Mouse (Mus musculus) midbrain, embryonic 14.5 days (tissue): ENCODE measurements around the gene Gprc5c. TPM values are rescaled to one million over a fixed set of nuclear protein-coding genes. Genes with fewer than 3 reads are reported as not detected.

Experiments
- ATAC-seq: fragments of 200-750 bp; cut with Nextera tagmentation; 2 replicates; pipeline ENCODE4 v1.8.0; 2017; ENCODE audit warnings: moderate number of reproducible peaks, moderate library complexity; ENCODE audit not compliant: low FRiP score, low TSS enrichment
- DNase-seq: peaks from one replicate; pipeline ENCODE4 v3.0.0-alpha.2; 2015
- H3K27ac ChIP-seq: fragments of 300-500 bp; sonication (generic); replicated peaks from 2 replicates; pipeline ENCODE4 v1.5.1; 2014; ENCODE audit warnings: mild to moderate bottlenecking, low read depth, low read length, moderate library complexity
- H3K27me3 ChIP-seq: fragments of 300-500 bp; sonication (generic); 2 replicates; pipeline ENCODE4 v1.6.1; 2014; ENCODE audit warnings: low read length, control low read depth, mixed read lengths; ENCODE audit not compliant: control insufficient read depth, insufficient read depth
- H3K36me3 ChIP-seq: fragments of 300-500 bp; sonication (generic); 2 replicates; pipeline ENCODE4 v1.6.1; 2014; ENCODE audit warnings: low read length, control low read depth; ENCODE audit not compliant: control insufficient read depth, insufficient read depth
- H3K4me1 ChIP-seq: fragments of 300-500 bp; sonication (generic); 2 replicates; pipeline ENCODE4 v1.6.1; 2014; ENCODE audit warnings: mild to moderate bottlenecking, antibody characterized with exemption, low read length, control low read depth; ENCODE audit not compliant: control insufficient read depth, insufficient read depth
- H3K4me2 ChIP-seq: fragments of 300-500 bp; sonication (generic); 2 replicates; pipeline ENCODE4 v1.6.1; 2014; ENCODE audit warnings: mild to moderate bottlenecking, low read length, moderate library complexity
- H3K4me3 ChIP-seq: fragments of 300-500 bp; sonication (generic); replicated peaks from 2 replicates; pipeline ENCODE4 v1.5.1; 2014; ENCODE audit warnings: low read depth, low read length
- H3K9ac ChIP-seq: fragments of 300-500 bp; sonication (generic); replicated peaks from 2 replicates; pipeline ENCODE4 v1.6.1; 2014; ENCODE audit warnings: mild to moderate bottlenecking, low read length, moderate library complexity
- H3K9me3 ChIP-seq: fragments of 300-500 bp; sonication (generic); 2 replicates; pipeline ENCODE4 v1.6.1; 2016; ENCODE audit warnings: low read length, control low read depth, mixed read lengths; ENCODE audit not compliant: control insufficient read depth
- WGBS: fragments of 180-500 bp; shearing (Covaris S2); extraction: QIAGEN DNeasy Blood & Tissue Kit; methylation state at CpG from one replicate; pipeline ENCODE4 v1.1.7; 2014; 5-methylcytosine and 5-hydroxymethylcytosine counted together
- polyA plus RNA-seq: library from polyadenylated mRNA; unstranded; fragments of >200 nt; fragmentation: Nextera tagmentation; extraction: Ambion mirVana; gene quantifications from 2 replicates; pipeline ENCODE4 v1.2.1, GENCODE M21; 2014

Gprc5c gene
- polyA plus RNA-seq, 1 experiment from 2014 or later = 7.0 TPM

- Histone ChIP-seq H3K4me3 (no peak overlapping the region), H3K27ac (no peak overlapping the region), H3K4me1 (peaks cover 6% of the 10 kb centered on the region), H3K9me3 (no peaks in the 10 kb centered on the region), H3K9ac (no peak overlapping the region), H3K27me3 (no peaks in the 10 kb centered on the region), H3K36me3 (no peaks in the 10 kb centered on the region), H3K4me2 (no peak overlapping the region)
- DNase-seq = no peak
- 94% methylated on average over 1 of the region's 1 CpGs for whole genome bisulfite sequencing
- no peak for ATAC-seq
These were observed 18.8 kb downstream of the Gprc5c start for GRCm38 (mm10) chr11:114869787-114870186.

GRCm38 (mm10) chr11:114871540-114871939, 20.6 kb downstream of the Gprc5c start:
- H3K4me2 ChIP-seq = no peak overlapping the region
- peaks cover 6% of the 10 kb centered on the region for H3K4me1 ChIP-seq
- H3K4me3 ChIP-seq = no peak overlapping the region
- no peaks in the 10 kb centered on the region for H3K27me3 ChIP-seq
- no peaks in the 10 kb centered on the region for H3K36me3 ChIP-seq
- H3K9me3 ChIP-seq = no peaks in the 10 kb centered on the region
- no peak for ATAC-seq
- no peak overlapping the region for H3K27ac ChIP-seq
- DNase-seq = no peak
- WGBS = 88% methylated on average over 2 of the region's 2 CpGs
- no peak overlapping the region for H3K9ac ChIP-seq

GRCm38 (mm10) chr11:114873022-114873817, 22.3 kb downstream of the Gprc5c start:
- no peak for ATAC-seq

GRCm38 (mm10) chr11:114874226-114875145, 23.5 kb downstream of the Gprc5c start:
- no peaks in the 10 kb centered on the region for H3K36me3 ChIP-seq
- H3K27me3 ChIP-seq = no peaks in the 10 kb centered on the region
- no peak overlapping the region for H3K4me3 ChIP-seq
- WGBS = 56% methylated on average over 9 of the region's 9 CpGs
- ATAC-seq = no peak
- no peak for DNase-seq
- H3K9ac ChIP-seq = no peak overlapping the region
- peaks cover 6% of the 10 kb centered on the region for H3K4me1 ChIP-seq
- H3K27ac ChIP-seq = no peak overlapping the region
- H3K4me2 ChIP-seq = no peak overlapping the region
- no peaks in the 10 kb centered on the region for H3K9me3 ChIP-seq

More at GRCm38 (mm10) chr11:114873022-114873817, 22.3 kb downstream of the Gprc5c start:
- Histone ChIP-seq H3K9me3 (no peaks in the 10 kb centered on the region), H3K36me3 (no peaks in the 10 kb centered on the region), H3K4me1 (peaks cover 6% of the 10 kb centered on the region), H3K27me3 (no peaks in the 10 kb centered on the region), H3K27ac (no peak overlapping the region), H3K9ac (no peak overlapping the region), H3K4me2 (no peak overlapping the region), H3K4me3 (no peak overlapping the region)
- peak; percentile 33 for DNase-seq
- 13% methylated on average over 6 of the region's 6 CpGs for WGBS

- H3K4me2 ChIP-seq = no peak overlapping the region
- ATAC-seq = no peak
- H3K27me3 ChIP-seq = no peaks in the 10 kb centered on the region
- H3K9ac ChIP-seq = no peak overlapping the region
- WGBS = 11% methylated on average over 9 of the region's 9 CpGs
- peaks cover 6% of the 10 kb centered on the region for H3K4me1 ChIP-seq
- H3K36me3 ChIP-seq = no peaks in the 10 kb centered on the region
- no peak overlapping the region for H3K4me3 ChIP-seq
- no peaks in the 10 kb centered on the region for H3K9me3 ChIP-seq
- DNase-seq = no peak
- no peak overlapping the region for H3K27ac ChIP-seq
These were observed 24.4 kb downstream of the Gprc5c start for GRCm38 (mm10) chr11:114875301-114875801.

GRCm38 (mm10) chr11:114876176-114876575, 25.2 kb downstream of the Gprc5c start:
- Histone ChIP-seq H3K9ac (no peak overlapping the region), H3K4me3 (no peak overlapping the region), H3K27me3 (no peaks in the 10 kb centered on the region), H3K36me3 (no peaks in the 10 kb centered on the region), H3K27ac (no peak overlapping the region), H3K4me1 (peaks cover 6% of the 10 kb centered on the region), H3K4me2 (no peak overlapping the region), H3K9me3 (no peaks in the 10 kb centered on the region)
- DNase-seq = no peak
- 60% methylated on average over 7 of the region's 7 CpGs for WGBS
- no peak for ATAC-seq

GRCm38 (mm10) chr11:114876621-114877020, 25.7 kb downstream of the Gprc5c start:
- Histone ChIP-seq H3K4me2 (no peak overlapping the region), H3K9me3 (no peaks in the 10 kb centered on the region), H3K27me3 (no peaks in the 10 kb centered on the region), H3K9ac (no peak overlapping the region), H3K36me3 (no peaks in the 10 kb centered on the region), H3K4me3 (no peak overlapping the region), H3K4me1 (peaks cover 6% of the 10 kb centered on the region), H3K27ac (no peak overlapping the region)
- no peak for ATAC-seq
- WGBS = 39% methylated on average over 2 of the region's 2 CpGs
- DNase-seq = no peak

- DNase-seq = peak; percentile 71
- Histone ChIP-seq H3K4me3 (no peak overlapping the region), H3K27ac (no peak overlapping the region), H3K4me2 (no peak overlapping the region), H3K27me3 (no peaks in the 10 kb centered on the region), H3K36me3 (no peaks in the 10 kb centered on the region), H3K9ac (no peak overlapping the region), H3K9me3 (no peaks in the 10 kb centered on the region), H3K4me1 (peaks cover 6% of the 10 kb centered on the region)
- WGBS = 71% methylated on average over 3 of the region's 3 CpGs
- no peak for ATAC-seq
These were observed 26.2 kb downstream of the Gprc5c start for GRCm38 (mm10) chr11:114877145-114877544.
